Comparison of ENCODE assay signal across 8 mouse cellular contexts in genomic region chr17:29269349-29269706, GRCm38 (mm10). TPM values are rescaled to one million over a fixed set of nuclear protein-coding genes. Genes with fewer than 3 reads are reported as not detected.
A peak's percentile ranks its signal among the peaks of the same experiment; 100 is the strongest.
DNase-seq lines count a peak whose midpoint lies in the region; ATAC-seq and TF ChIP-seq lines count a peak whose summit lies in the region.

No protein-coding gene starts in this region.

- WGBS in lung, postnatal 0 days: 13% methylated on average over 10 of the region's 10 CpGs
- 16% methylated on average over 10 of the region's 10 CpGs for WGBS in embryonic facial prominence, embryonic 15.5 days
- 28% methylated on average over 10 of the region's 10 CpGs for WGBS in limb, embryonic 10.5 days
- 10% methylated on average over 10 of the region's 10 CpGs for WGBS in olfactory bulb, adult 2 months

- DNase-seq in lung, postnatal 0 days (ENCODE audit: low spot score): no peak
- no peak for DNase-seq in lung, postnatal 10 days
- DNase-seq in limb, embryonic 10.5 days (ENCODE audit: low spot score): no peak
- DNase-seq in right cerebral cortex, postnatal 36 days (ENCODE audit: low spot score in 2 of 2): no peak
- no peak for DNase-seq in thymus, postnatal 4 days

- H3K9me3 ChIP-seq in lung, postnatal 0 days (ENCODE audit: low read length): no peaks in the 10 kb centered on the region
- H3K9me3 ChIP-seq in embryonic facial prominence, embryonic 15.5 days (replicated peaks): no peaks in the 10 kb centered on the region
- H3K9me3 ChIP-seq in limb, embryonic 10.5 days (replicated peaks): no peaks in the 10 kb centered on the region

- H3K4me1 ChIP-seq in lung, postnatal 0 days (ENCODE audit: insufficient read depth, low read depth, low read length): peaks cover 3% of the 10 kb centered on the region; the same call in 1 of the 2 replicates
- peaks cover 22% of the 10 kb centered on the region for H3K4me1 ChIP-seq in embryonic facial prominence, embryonic 15.5 days
- peaks cover 20% of the 10 kb centered on the region for H3K4me1 ChIP-seq in limb, embryonic 10.5 days
- H3K4me1 ChIP-seq in olfactory bulb, adult 2 months (ENCODE audit: control insufficient read depth, insufficient read depth, low read length): peaks cover 8% of the 10 kb centered on the region

- TF ChIP-seq CTCF in lung, postnatal 0 days (IDR thresholded peaks at IDR 0.05): no peak
- TF ChIP-seq CTCF in olfactory bulb, adult 2 months (IDR thresholded peaks at IDR 0.05; ENCODE audit: insufficient read depth, low read depth, low read length): no peak

- H3K36me3 ChIP-seq in lung, postnatal 0 days (ENCODE audit: insufficient read depth, low read length): no peaks in the 10 kb centered on the region
- H3K36me3 ChIP-seq in embryonic facial prominence, embryonic 15.5 days: no peaks in the 10 kb centered on the region
- H3K36me3 ChIP-seq in limb, embryonic 10.5 days: no peaks in the 10 kb centered on the region

- peak overlapping the region; percentile 95 for H3K27ac ChIP-seq in lung, postnatal 0 days (ENCODE audit: low read length)
- peak overlapping the region; percentile 98 for H3K27ac ChIP-seq in embryonic facial prominence, embryonic 15.5 days (replicated peaks)
- H3K27ac ChIP-seq in limb, embryonic 10.5 days: peak overlapping the region; percentile 95
- H3K27ac ChIP-seq in olfactory bulb, adult 2 months (ENCODE audit: insufficient read depth, low read depth, low read length): no peak overlapping the region

- peak overlapping the region; percentile 76 for H3K4me3 ChIP-seq in lung, postnatal 0 days (ENCODE audit: low read depth, low read length)
- H3K4me3 ChIP-seq in embryonic facial prominence, embryonic 15.5 days (replicated peaks): peak overlapping the region; percentile 85
- peak overlapping the region; percentile 97 for H3K4me3 ChIP-seq in limb, embryonic 10.5 days
- H3K4me3 ChIP-seq in olfactory bulb, adult 2 months (ENCODE audit: insufficient read depth, low read depth, low read length): peak overlapping the region; percentile 91

- peak overlapping the region; percentile 92 for H3K9ac ChIP-seq in lung, postnatal 0 days (replicated peaks; ENCODE audit: low read depth)
- H3K9ac ChIP-seq in embryonic facial prominence, embryonic 15.5 days: peak overlapping the region; percentile 86

- no peak for TF ChIP-seq EP300 in lung, postnatal 0 days (IDR thresholded peaks at IDR 0.05)

- no peaks in the 10 kb centered on the region for H3K27me3 ChIP-seq in lung, postnatal 0 days (replicated peaks; ENCODE audit: insufficient read depth, low read length)
- no peaks in the 10 kb centered on the region for H3K27me3 ChIP-seq in embryonic facial prominence, embryonic 15.5 days
- H3K27me3 ChIP-seq in limb, embryonic 10.5 days (ENCODE audit: low read depth, poor library complexity, severe bottlenecking): no peaks in the 10 kb centered on the region

- TF ChIP-seq POLR2A in olfactory bulb, adult 2 months (IDR thresholded peaks at IDR 0.05; ENCODE audit: insufficient read depth, low read depth, low read length): no peak

- H3K4me2 ChIP-seq in lung, postnatal 0 days (replicated peaks; ENCODE audit: low read depth, low read length): peak overlapping the region; percentile 69
- peak overlapping the region; percentile 61 for H3K4me2 ChIP-seq in embryonic facial prominence, embryonic 15.5 days (replicated peaks)

- no peak for ATAC-seq in lung, postnatal 0 days
- ATAC-seq in embryonic facial prominence, embryonic 15.5 days (ENCODE audit: insufficient number of reproducible peaks, low FRiP score, low TSS enrichment, low read depth): no peak
- no peak for ATAC-seq in monocyte, adult 5-6 weeks (replicated peaks; ENCODE audit: insufficient number of reproducible peaks, low FRiP score, low TSS enrichment, poor library complexity, severe bottlenecking)

RNA-seq across cellular contexts. Expression of gene BC004004, which starts 0.7 kb away (rescaled TPM):
- 105 and 109 TPM in 2 replicates for polyA plus RNA-seq in lung, postnatal 0 days (2015; fragmentation: Nextera tagmentation; extraction: Ambion mirVana)
- polyA plus RNA-seq in embryonic facial prominence, embryonic 15.5 days (2015; fragmentation: Nextera tagmentation; extraction: Ambion mirVana): 82.1 and 85.8 TPM in 2 replicates
- 47.9 and 52.9 TPM in 2 replicates for polyA plus RNA-seq in limb, embryonic 10.5 days (2016; fragmentation: Nextera tagmentation; extraction: Ambion mirVana)
- polyA plus RNA-seq in olfactory bulb, adult 2 months (2012; ENCODE audit: insufficient read depth, insufficient read length, low replicate concordance, missing spikeins): not detected in 2 replicates
- total RNA-seq in monocyte, adult 5-6 weeks (2017): 67.0 to 84.4 TPM (median 75.3 TPM) in 3 replicates

RNA-seq across cellular contexts. Expression of gene Ppil1, which starts 5.3 kb away (rescaled TPM):
- polyA plus RNA-seq in lung, postnatal 0 days (2015; fragmentation: Nextera tagmentation; extraction: Ambion mirVana): 39.7 and 44.5 TPM in 2 replicates
- 129 and 132 TPM in 2 replicates for polyA plus RNA-seq in embryonic facial prominence, embryonic 15.5 days (2015; fragmentation: Nextera tagmentation; extraction: Ambion mirVana)
- polyA plus RNA-seq in limb, embryonic 10.5 days (2016; fragmentation: Nextera tagmentation; extraction: Ambion mirVana): 239 and 250 TPM in 2 replicates
- polyA plus RNA-seq in olfactory bulb, adult 2 months (2012; ENCODE audit: insufficient read depth, insufficient read length, low replicate concordance, missing spikeins): not detected in 2 replicates
- 12.7 to 24.2 TPM (median 17.9 TPM) in 3 replicates for total RNA-seq in monocyte, adult 5-6 weeks (2017)

RNA-seq across cellular contexts. Expression of gene Cpne5, which starts 31.4 kb away (rescaled TPM):
- 0.57 and 0.63 TPM in 2 replicates for polyA plus RNA-seq in lung, postnatal 0 days (2015; fragmentation: Nextera tagmentation; extraction: Ambion mirVana)
- 27.6 and 28.9 TPM in 2 replicates for polyA plus RNA-seq in embryonic facial prominence, embryonic 15.5 days (2015; fragmentation: Nextera tagmentation; extraction: Ambion mirVana)
- polyA plus RNA-seq in limb, embryonic 10.5 days (2016; fragmentation: Nextera tagmentation; extraction: Ambion mirVana): 2.0 and 3.2 TPM in 2 replicates
- polyA plus RNA-seq in olfactory bulb, adult 2 months (2012; ENCODE audit: insufficient read depth, insufficient read length, low replicate concordance, missing spikeins): not detected in 2 replicates
- 2.1 TPM in 1 of 3 replicates, not detected in the others for total RNA-seq in monocyte, adult 5-6 weeks (2017)

RNA-seq across cellular contexts. Expression of gene Pi16, which starts 48.2 kb away (rescaled TPM):
- polyA plus RNA-seq in lung, postnatal 0 days (2015; fragmentation: Nextera tagmentation; extraction: Ambion mirVana): 2.2 and 2.8 TPM in 2 replicates
- polyA plus RNA-seq in embryonic facial prominence, embryonic 15.5 days (2015; fragmentation: Nextera tagmentation; extraction: Ambion mirVana): 2.7 and 2.8 TPM in 2 replicates
- 0.34 and 0.35 TPM in 2 replicates for polyA plus RNA-seq in limb, embryonic 10.5 days (2016; fragmentation: Nextera tagmentation; extraction: Ambion mirVana)
- polyA plus RNA-seq in olfactory bulb, adult 2 months (2012; ENCODE audit: insufficient read depth, insufficient read length, low replicate concordance, missing spikeins): not detected in 2 replicates
- 16.9 to 37.3 TPM (median 22.0 TPM) in 3 replicates for total RNA-seq in monocyte, adult 5-6 weeks (2017)

Comparison
In these comparisons a context has a peak if more than half of its experiments do, and no peak if none do; other contexts are left out.
1. RNA of gene BC004004, which starts 0.7 kb away (polyA plus RNA-seq): 105 to 109 TPM in lung, postnatal 0 days, 82.1 to 85.8 TPM in embryonic facial prominence, embryonic 15.5 days and 47.9 to 52.9 TPM in limb, embryonic 10.5 days; not detected in olfactory bulb, adult 2 months; every median in the first group is over 10 times any median in the second.
2. Peak in every context shown above with its lines, with median percentiles within 50 percentile points of each other: H3K4me3 ChIP-seq.